Mouse (Mus musculus) heart, postnatal 0 days (tissue): ENCODE measurements at regions not wholly inside any gene's neighbourhood (a gene's known extent, or its start where the extent isn't known, plus 50 kb on each side); places are given as distances from the start of the nearest gene placed in this dataset.

Source experiments
- CTCF ChIP-seq: IDR thresholded peaks from 2 replicates; pipeline ENCODE4 v1.5.1; 2016; ENCODE audit warnings: antibody characterized with exemption, control low read depth, low read depth
- EP300 ChIP-seq: IDR thresholded peaks from 2 replicates; pipeline ENCODE4 v1.6.1; 2016; ENCODE audit warnings: antibody characterized with exemption, low read depth

DNA sequence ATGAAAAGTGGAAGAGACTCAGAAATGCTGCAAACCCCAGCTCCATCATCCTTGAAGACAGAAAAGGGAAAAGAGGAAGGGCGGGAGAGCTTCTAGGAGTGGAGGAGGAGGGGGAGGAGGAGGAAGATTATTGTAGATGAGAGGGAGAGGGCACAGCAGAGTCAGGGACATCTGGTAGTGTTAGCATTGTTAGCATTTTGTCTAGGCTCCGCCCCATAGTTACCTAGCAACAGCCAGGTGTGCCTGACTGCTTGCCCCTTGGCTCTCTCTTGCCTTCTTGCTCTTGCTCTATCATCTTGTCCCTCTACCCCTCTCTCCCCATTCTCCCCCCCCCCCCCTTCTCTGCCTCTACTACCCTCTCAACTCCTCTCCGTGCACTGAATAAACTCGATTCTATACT, 224.4 kb upstream of the Amigo2 start:
- TF ChIP-seq CTCF (no peak), EP300 (no peak)
